Mouse (Mus musculus) hindbrain, embryonic 12.5 days (tissue): ENCODE measurements around the gene Golt1b. TPM values are rescaled to one million over a fixed set of nuclear protein-coding genes. Genes with fewer than 3 reads are reported as not detected.

Experiments used
- polyA plus RNA-seq: library from polyadenylated mRNA; unstranded; fragments of >200 nt; fragmentation: Nextera tagmentation; extraction: Ambion mirVana; gene quantifications from 2 replicates; pipeline ENCODE4 v1.2.1, GENCODE M21; 2016

Golt1b gene
- polyA plus RNA-seq, 1 experiment from 2014 or later = 95.7 TPM

Other genes with a start within 250 kb of the Golt1b start
- gene Slco1a6, start 178.7 kb upstream of the Golt1b start, polyA plus RNA-seq = 0.31 and 0.50 TPM in 2 replicates
- gene Iapp, start 88.8 kb upstream of the Golt1b start, polyA plus RNA-seq = 0.38 and 0.61 TPM in 2 replicates
- 0.46 and 0.83 TPM in 2 replicates for gene Slco1a5, start 64.2 kb upstream of the Golt1b start, polyA plus RNA-seq
- gene Pyroxd1, start 41.6 kb upstream of the Golt1b start, polyA plus RNA-seq = 23.6 and 26.0 TPM in 2 replicates
- 32.3 and 40.7 TPM in 2 replicates for gene Recql, start 134 bp upstream of the Golt1b start, polyA plus RNA-seq
- gene Spx, start 26.2 kb downstream of the Golt1b start, polyA plus RNA-seq = 2.9 and 6.9 TPM in 2 replicates
- gene Gys2, start 85.9 kb downstream of the Golt1b start, polyA plus RNA-seq = 0.50 TPM in 1 of 2 replicates, not detected in the other
- 385 and 413 TPM in 2 replicates for gene Ldhb, start 120.7 kb downstream of the Golt1b start, polyA plus RNA-seq
- 4.3 and 4.9 TPM in 2 replicates for gene Kcnj8, start 184.4 kb downstream of the Golt1b start, polyA plus RNA-seq